Mouse (Mus musculus): ENCODE measurements at regions not wholly inside any gene's neighbourhood (a gene's known extent, or its start where the extent isn't known, plus 50 kb on each side); places are given as distances from the start of the nearest gene placed in this dataset.

GRCm38 (mm10) chr7:72590351-72591115 is 284.1 kb upstream of the Mctp2 start:
- no peak for DNase-seq (ENCODE audit: low read depth, low spot score)

- no peak for DNase-seq (ENCODE audit: low read depth, low spot score)
Measured at GRCm38 (mm10) chr7:72592110-72592509, 285.7 kb upstream of the Mctp2 start.

GRCm38 (mm10) chr7:72592649-72593048 is 286.2 kb upstream of the Mctp2 start:
- no peak for DNase-seq (ENCODE audit: low read depth, low spot score)

DNA sequence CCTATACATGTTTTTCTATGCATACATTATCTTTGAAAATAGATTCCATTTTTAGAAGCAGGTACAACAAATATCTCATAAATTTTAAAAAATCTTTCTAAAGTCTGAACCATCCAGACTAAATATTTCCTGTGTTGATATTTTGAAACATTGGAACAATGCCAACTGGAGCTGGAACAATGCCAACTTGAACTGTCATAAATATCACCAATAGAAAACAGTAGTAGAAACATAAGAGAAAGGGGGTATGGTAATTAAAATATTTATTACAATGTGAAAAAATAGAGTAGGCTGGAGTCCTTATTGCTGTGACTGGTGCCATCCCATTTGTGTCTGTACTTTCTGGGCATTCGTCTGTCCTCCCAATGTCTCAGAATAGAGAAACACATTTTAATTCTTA is 286.9 kb upstream of the Mctp2 start:
- no peak for DNase-seq (ENCODE audit: low read depth, low spot score)

DNA sequence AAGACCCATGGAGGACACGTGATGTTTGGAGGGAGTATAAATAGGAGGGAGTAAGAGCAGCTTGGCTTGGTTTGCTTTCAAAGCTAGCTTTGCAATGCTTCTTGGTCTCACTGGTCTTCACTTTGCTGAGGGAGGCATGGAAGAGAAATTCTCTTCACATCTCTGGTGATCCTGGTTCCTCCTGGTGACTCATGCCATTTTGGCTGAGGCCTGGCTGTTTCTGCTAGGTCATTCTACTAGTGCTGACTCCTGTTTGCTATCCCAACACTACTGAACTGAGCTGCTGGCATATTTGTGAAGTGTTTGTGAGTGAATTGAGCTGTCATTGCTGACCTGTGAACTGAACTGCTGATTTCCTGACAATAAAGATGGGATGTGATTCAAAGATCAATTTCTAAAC is 288.3 kb upstream of the Mctp2 start:
- DNase-seq (ENCODE audit: low read depth, low spot score), result no peak

GRCm38 (mm10) chr7:72596985-72597384 is 290.6 kb upstream of the Mctp2 start:
- DNase-seq (ENCODE audit: low read depth, low spot score), result no peak

- no peak for DNase-seq (ENCODE audit: low read depth, low spot score)
Measured at GRCm38 (mm10) chr7:72601933-72602332, 295.5 kb upstream of the Mctp2 start.

GRCm38 (mm10) chr7:72609791-72610190 is 303.4 kb upstream of the Mctp2 start:
- DNase-seq (ENCODE audit: low read depth, low spot score), result no peak

GRCm38 (mm10) chr7:72615232-72615631 is 308.8 kb upstream of the Mctp2 start:
- no peak for DNase-seq (ENCODE audit: low read depth, low spot score)

DNA sequence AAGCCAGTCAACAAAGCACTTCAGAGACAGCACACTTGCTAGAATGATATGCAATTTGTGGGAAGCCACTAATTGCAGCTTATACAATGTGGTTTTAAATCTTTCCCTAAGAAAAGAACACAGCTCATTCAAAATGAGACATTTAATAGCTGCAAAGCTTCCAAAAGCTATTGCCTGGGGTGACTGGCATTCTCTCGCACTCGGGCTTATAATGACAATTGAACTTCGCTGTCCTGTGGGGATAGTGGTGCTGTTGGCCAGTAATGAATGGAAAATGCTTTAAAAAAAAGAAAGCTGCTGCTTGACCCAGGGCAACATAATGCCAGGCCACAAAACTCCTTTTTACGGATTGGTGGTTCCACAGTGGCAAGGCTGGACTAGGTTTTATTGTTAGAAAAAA is 321.0 kb upstream of the Mctp2 start:
- no peak for DNase-seq (ENCODE audit: low read depth, low spot score)

- no peak for DNase-seq (ENCODE audit: low read depth, low spot score)
Measured at GRCm38 (mm10) chr7:72639566-72639965, 333.2 kb upstream of the Mctp2 start.

- no peak for DNase-seq (ENCODE audit: low read depth, low spot score)
Measured at GRCm38 (mm10) chr7:72675018-72675417, 368.6 kb upstream of the Mctp2 start.

DNA sequence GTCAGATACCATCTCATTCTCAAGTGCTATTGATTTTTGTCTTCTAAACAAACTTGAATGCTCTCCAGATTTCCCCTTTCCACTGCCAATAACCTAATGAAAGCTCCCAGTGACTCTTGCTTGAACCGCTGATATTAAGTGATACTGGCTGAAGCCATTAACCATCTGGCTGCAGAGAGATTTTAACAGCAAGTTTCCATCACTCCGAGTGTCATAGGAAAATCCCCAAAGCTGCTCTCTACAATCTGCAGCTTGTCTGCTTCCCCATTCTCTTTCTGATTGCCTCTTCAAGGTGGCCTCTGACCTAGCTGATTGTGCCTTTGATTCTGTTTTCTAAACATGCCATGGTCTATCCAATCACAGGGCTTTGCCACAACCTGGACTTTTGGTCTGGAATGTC is 379.4 kb upstream of the Mctp2 start:
- DNase-seq (ENCODE audit: low read depth, low spot score), result no peak

GRCm38 (mm10) chr7:72687356-72687755 is 380.9 kb upstream of the Mctp2 start:
- no peak for DNase-seq (ENCODE audit: low read depth, low spot score)

- DNase-seq (ENCODE audit: low read depth, low spot score), result no peak
Measured at GRCm38 (mm10) chr7:72691396-72691795, 385.0 kb upstream of the Mctp2 start.

DNA sequence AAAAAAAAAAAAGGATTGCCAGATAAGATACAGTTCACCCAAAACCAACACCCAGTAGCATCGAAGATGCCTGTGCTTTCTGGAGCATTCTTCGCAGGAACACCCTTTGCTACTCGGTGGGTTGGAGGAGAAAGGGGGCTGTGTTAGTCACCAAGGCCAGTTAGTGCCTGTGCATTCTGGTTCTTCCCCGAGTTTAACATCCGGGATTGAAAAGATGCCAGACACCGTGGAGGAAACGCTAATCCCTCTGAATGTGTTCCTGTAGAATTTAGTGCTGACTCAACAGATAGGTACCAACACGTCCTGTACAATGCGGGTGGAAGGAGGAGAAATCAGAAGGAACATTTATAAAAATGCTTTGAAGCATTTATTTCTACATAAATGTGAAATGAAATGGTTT is 385.5 kb upstream of the Mctp2 start:
- DNase-seq (ENCODE audit: low read depth, low spot score), result no peak

GRCm38 (mm10) chr7:72696736-72697135 is 390.3 kb upstream of the Mctp2 start:
- DNase-seq (ENCODE audit: low read depth, low spot score), result no peak

DNA sequence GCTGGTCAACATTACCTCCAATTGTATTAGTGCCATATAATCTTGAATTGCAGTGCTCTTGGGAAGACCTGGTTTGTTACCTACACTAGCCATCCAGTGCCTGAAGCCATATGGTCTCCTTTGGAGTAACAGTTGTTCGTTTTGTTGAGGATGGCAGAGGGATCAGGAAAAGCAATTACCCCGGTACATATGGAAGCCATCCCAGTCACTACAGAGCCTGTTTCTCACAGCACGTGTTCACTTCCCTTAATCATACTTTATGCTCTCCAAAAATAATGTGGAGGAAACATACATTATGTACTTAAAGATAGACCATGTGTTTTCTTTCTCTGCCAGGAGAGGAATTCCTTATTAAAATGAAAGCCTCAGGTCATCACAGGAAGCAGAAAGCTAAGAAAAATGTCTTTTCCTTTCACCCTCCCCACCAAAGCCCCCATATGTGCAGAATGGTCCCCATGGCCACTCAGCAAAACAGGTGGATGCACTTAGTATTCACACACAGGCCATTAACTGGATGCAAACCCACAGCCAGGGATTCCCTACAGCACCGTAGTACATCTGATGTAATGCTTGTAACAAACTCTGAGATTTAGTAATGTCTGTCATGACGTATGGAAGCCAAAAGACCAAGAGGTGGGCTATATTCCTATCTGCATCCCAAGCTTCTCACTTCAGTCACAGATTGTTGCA is 397.4 kb upstream of the Mctp2 start:
- no peak for DNase-seq (ENCODE audit: low read depth, low spot score)

- DNase-seq (ENCODE audit: low read depth, low spot score), result no peak
Measured at GRCm38 (mm10) chr7:72711193-72712131, 405.1 kb upstream of the Mctp2 start.

GRCm38 (mm10) chr7:72715401-72715800 is 409.0 kb upstream of the Mctp2 start:
- DNase-seq (ENCODE audit: low read depth, low spot score), result no peak

GRCm38 (mm10) chr7:72716051-72716450 is 409.6 kb upstream of the Mctp2 start:
- no peak for DNase-seq (ENCODE audit: low read depth, low spot score)

- DNase-seq (ENCODE audit: low read depth, low spot score), result no peak
Measured at GRCm38 (mm10) chr7:72726214-72726854, 419.9 kb upstream of the Mctp2 start.
